Mouse (Mus musculus) kidney, adult 9 months (tissue): ENCODE results near the gene Itgad.

ENCODE experiments used
- DNase-seq: peaks from one replicate; pipeline ENCODE4 v3.0.0; 2022

The Itgad gene

GRCm38 (mm10) chr7:128245547-128245946, 91.4 kb downstream of the Itgad start:
- DNase-seq, result no peak

GRCm38 (mm10) chr7:128246496-128247391, 92.6 kb downstream of the Itgad start, which contains the start of gene Tgfb1i1:
Gene Tgfb1i1 (plus strand): TSS chr7:128246812.
- no peak for DNase-seq

- peak; percentile 90 for DNase-seq
Measured at GRCm38 (mm10) chr7:128247443-128247842, 93.3 kb downstream of the Itgad start.

- no peak for DNase-seq
Measured at GRCm38 (mm10) chr7:128248081-128249042, 94.2 kb downstream of the Itgad start.

GRCm38 (mm10) chr7:128249998-128250397, 95.8 kb downstream of the Itgad start:
- no peak for DNase-seq

GRCm38 (mm10) chr7:128251946-128252345, 97.8 kb downstream of the Itgad start:
- DNase-seq, result no peak

GRCm38 (mm10) chr7:128252609-128253008, 98.4 kb downstream of the Itgad start:
- no peak for DNase-seq

GRCm38 (mm10) chr7:128254978-128255377, 100.8 kb downstream of the Itgad start:
- DNase-seq, result no peak

GRCm38 (mm10) chr7:128255757-128256156, 101.6 kb downstream of the Itgad start:
- no peak for DNase-seq

GRCm38 (mm10) chr7:128256783-128257334, 102.7 kb downstream of the Itgad start:
- DNase-seq, result no peak

GRCm38 (mm10) chr7:128265411-128265810, 111.2 kb downstream of the Itgad start, which contains the start of gene Slc5a2:
Gene Slc5a2 (plus strand): TSS chr7:128265657.
- DNase-seq, result peak; percentile 68

GRCm38 (mm10) chr7:128266056-128266455, 111.9 kb downstream of the Itgad start:
- DNase-seq, result peak; percentile 59

- DNase-seq, result peak; percentile 67
Measured at GRCm38 (mm10) chr7:128267391-128267790, 113.2 kb downstream of the Itgad start.

- no peak for DNase-seq
Measured at GRCm38 (mm10) chr7:128267813-128268212, 113.6 kb downstream of the Itgad start.

GRCm38 (mm10) chr7:128270431-128270850, 116.3 kb downstream of the Itgad start:
- DNase-seq, result no peak

GRCm38 (mm10) chr7:128271496-128271895, 117.3 kb downstream of the Itgad start:
- DNase-seq, result no peak
